Mouse (Mus musculus): ENCODE results near the gene Col5a2. TPM values are rescaled to one million over a fixed set of nuclear protein-coding genes. Genes with fewer than 3 reads are reported as not detected.

Gene Col5a2
- 0.22 TPM for polyA plus RNA-seq (2017; shearing (Covaris generic))

DNA sequence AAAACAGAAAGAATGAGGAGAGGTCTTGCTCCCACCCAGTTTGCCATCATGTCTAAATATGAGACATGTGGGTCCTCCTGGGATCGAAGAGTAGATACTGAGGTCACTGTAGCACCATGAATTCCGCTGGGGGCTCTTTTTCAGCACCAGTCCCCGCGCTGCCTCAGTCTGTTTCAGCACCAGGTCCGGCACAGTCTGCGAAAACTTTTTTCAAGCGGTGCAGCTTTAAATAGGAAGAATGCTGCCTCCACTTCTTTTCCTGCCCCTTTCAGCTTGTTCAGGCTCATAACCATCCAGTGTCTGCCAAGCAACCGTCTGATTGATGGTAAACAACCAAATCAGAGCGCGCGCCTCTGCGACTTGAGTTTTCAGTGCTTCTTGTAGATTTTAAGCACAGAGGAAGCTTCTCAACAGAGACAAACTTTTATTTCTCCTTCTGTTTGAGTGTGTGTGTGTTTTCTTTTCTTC, at the start of gene Col5a2:
Gene Col5a2 (minus strand): TSS at position 418 of the 468 bp plus-strand sequence.

Other genes with a start within 250 kb of the Col5a2 start
- gene Col3a1, start 191.7 kb downstream of the Col5a2 start, polyA plus RNA-seq (2017; shearing (Covaris generic)): 0.60 TPM